Mouse (Mus musculus) forebrain, embryonic 11.5 days (tissue): ENCODE results near the gene Cmip. TPM values are rescaled to one million over a fixed set of nuclear protein-coding genes. Genes with fewer than 3 reads are reported as not detected.

Experiments used
- ATAC-seq: fragments of 200-750 bp; cut with Nextera tagmentation; replicated peaks from 2 replicates; pipeline ENCODE4 v1.8.0; 2017; ENCODE audit warnings: moderate TSS enrichment; ENCODE audit not compliant: low FRiP score
- DNase-seq: peaks from one replicate; pipeline ENCODE4 v3.0.0-alpha.2; 2017; ENCODE audit warnings: low spot score
- H3K27ac ChIP-seq: fragments of 300-500 bp; sonication (generic); 2 replicates; pipeline ENCODE4 v1.5.1; 2014; ENCODE audit warnings: low read depth, low read length
- H3K27me3 ChIP-seq: fragments of 300-500 bp; sonication (generic); 2 replicates; pipeline ENCODE4 v1.6.1; 2014; ENCODE audit warnings: mild to moderate bottlenecking, low read length, mixed read lengths; ENCODE audit not compliant: control insufficient read depth, insufficient read depth
- H3K36me3 ChIP-seq: fragments of 300-500 bp; sonication (generic); 2 replicates; pipeline ENCODE4 v1.6.1; 2014; ENCODE audit warnings: mild to moderate bottlenecking, low read length, moderate library complexity, mixed read lengths; ENCODE audit not compliant: control insufficient read depth, insufficient read depth
- H3K4me1 ChIP-seq: fragments of 300-500 bp; sonication (generic); replicated peaks from 2 replicates; pipeline ENCODE4 v1.6.1; 2014; ENCODE audit warnings: low read length, mixed read lengths; ENCODE audit not compliant: control insufficient read depth, insufficient read depth
- H3K4me2 ChIP-seq: fragments of 300-500 bp; sonication (generic); 2 replicates; pipeline ENCODE4 v1.6.1; 2014; ENCODE audit warnings: low read depth, mild to moderate bottlenecking, low read length, moderate library complexity, mixed read lengths; ENCODE audit not compliant: severe bottlenecking
- H3K4me3 ChIP-seq: fragments of 300-500 bp; sonication (generic); 2 replicates; pipeline ENCODE4 v1.5.1; 2014; ENCODE audit warnings: low read depth, low read length
- H3K9ac ChIP-seq: fragments of 300-500 bp; sonication (generic); 2 replicates; pipeline ENCODE4 v1.6.1; 2014; ENCODE audit warnings: low read length
- H3K9me3 ChIP-seq: fragments of 300-500 bp; sonication (generic); 2 replicates; pipeline ENCODE4 v1.6.1; 2016; ENCODE audit warnings: low read length, mixed read lengths; ENCODE audit not compliant: control insufficient read depth
- WGBS: fragments of 180-500 bp; shearing (Covaris S2); extraction: QIAGEN DNeasy Blood & Tissue Kit; methylation state at CpG from one replicate; pipeline ENCODE4 v1.1.7; 2014; 5-methylcytosine and 5-hydroxymethylcytosine counted together
- polyA plus RNA-seq: library from polyadenylated mRNA; unstranded; fragments of >200 nt; fragmentation: Nextera tagmentation; extraction: Ambion mirVana; gene quantifications from 2 replicates; pipeline ENCODE4 v1.2.1, GENCODE M21; 2014

The Cmip gene
- polyA plus RNA-seq, 1 experiment from 2014 or later = 30.5 TPM

DNA sequence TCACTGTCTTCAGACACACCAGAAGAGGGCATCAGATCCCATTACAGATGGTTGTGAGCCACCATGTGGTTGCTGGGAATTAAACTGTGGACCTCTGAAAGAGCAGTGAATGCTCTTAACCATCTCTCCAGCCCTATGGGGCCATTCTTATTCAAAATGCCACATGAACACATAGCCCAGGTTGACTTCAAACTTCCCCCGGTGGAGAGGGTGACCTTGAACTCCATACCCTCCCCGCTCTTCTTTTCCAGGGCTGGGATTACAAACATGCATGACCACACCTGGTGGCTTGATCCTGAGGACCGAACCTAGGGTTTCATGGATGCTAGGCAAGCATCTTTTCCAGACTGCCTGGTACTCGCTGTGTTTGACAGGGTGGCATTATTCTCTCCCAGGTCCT lies 20.3 kb upstream of the Cmip start:
- Histone ChIP-seq H3K36me3 (no peaks in the 10 kb centered on the region), H3K4me2 (no peak overlapping the region), H3K27ac (no peak overlapping the region), H3K9ac (no peak overlapping the region), H3K4me3 (no peak overlapping the region), H3K4me1 (no peaks in the 10 kb centered on the region), H3K27me3 (no peaks in the 10 kb centered on the region), H3K9me3 (no peaks in the 10 kb centered on the region)
- ATAC-seq (no peak), DNase-seq (no peak)
- WGBS = 88% methylated on average over 4 of the region's 4 CpGs

DNA sequence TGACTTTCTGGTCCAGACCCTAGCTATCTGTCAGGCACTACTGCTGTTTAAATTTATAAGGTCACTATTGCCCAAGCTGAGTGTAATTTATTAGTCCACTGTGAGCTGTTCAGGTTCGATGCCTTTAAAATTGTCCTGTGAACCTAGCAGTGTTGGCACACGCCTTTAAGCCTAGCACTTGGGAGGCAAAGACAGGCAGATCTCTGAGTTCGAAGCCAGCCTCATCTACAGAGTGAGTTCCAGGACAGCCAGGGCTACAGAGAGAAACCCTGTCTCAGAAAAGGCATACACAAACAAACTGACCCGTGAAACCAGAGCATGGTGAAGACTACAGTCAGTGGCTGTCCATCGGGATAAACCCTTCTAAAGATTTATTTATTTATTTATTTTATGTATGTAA lies 16.5 kb upstream of the Cmip start:
- Histone ChIP-seq H3K4me3 (no peak overlapping the region), H3K27me3 (no peaks in the 10 kb centered on the region), H3K27ac (no peak overlapping the region), H3K9ac (no peak overlapping the region), H3K36me3 (no peaks in the 10 kb centered on the region), H3K9me3 (no peaks in the 10 kb centered on the region), H3K4me2 (no peak overlapping the region), H3K4me1 (0 out of 2 replicates have a peak, but pooled peaks cover 2% of the 10 kb centered on the region)
- 93% methylated on average over 5 of the region's 5 CpGs for WGBS
- DNase-seq = no peak
- ATAC-seq = no peak

DNA sequence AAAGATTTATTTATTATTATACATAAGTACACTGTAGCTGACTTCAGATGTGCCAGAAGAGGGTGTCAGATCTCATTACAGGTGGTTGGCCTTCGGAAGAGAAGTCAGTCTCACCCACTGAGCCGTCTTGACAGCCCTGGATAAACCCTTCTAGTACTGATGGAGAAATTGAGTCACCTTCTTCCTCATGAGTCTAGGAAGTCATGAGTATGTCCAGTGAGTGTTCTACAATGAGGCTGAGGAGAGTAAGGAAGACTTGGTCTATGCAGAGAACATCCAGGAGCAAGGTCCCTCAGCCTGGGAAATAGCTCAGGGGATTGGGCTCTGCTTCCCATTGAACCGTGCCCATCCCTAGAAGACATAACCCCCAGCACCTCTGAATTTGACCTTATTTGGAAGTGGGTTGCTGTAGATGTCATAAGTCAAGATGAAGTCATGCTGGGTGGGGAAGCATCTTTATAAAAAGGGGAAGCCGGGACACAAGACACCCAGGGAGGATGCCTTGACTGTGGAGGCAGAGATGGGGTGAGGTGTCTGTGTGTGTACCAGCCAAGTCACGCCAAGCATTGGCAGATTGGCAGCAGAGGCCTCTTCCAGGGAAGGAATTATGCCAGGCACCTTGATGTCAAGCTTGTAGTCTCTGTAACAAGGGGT lies 15.9 kb upstream of the Cmip start:
- no peak for ATAC-seq
- Histone ChIP-seq H3K9ac (no peak overlapping the region), H3K27me3 (no peaks in the 10 kb centered on the region), H3K4me1 (0 out of 2 replicates have a peak, but pooled peaks cover 2% of the 10 kb centered on the region), H3K27ac (no peak overlapping the region), H3K9me3 (no peaks in the 10 kb centered on the region), H3K36me3 (no peaks in the 10 kb centered on the region), H3K4me2 (no peak overlapping the region), H3K4me3 (no peak overlapping the region)
- DNase-seq = no peak
- 80% methylated on average over 5 of the region's 5 CpGs for WGBS

DNA sequence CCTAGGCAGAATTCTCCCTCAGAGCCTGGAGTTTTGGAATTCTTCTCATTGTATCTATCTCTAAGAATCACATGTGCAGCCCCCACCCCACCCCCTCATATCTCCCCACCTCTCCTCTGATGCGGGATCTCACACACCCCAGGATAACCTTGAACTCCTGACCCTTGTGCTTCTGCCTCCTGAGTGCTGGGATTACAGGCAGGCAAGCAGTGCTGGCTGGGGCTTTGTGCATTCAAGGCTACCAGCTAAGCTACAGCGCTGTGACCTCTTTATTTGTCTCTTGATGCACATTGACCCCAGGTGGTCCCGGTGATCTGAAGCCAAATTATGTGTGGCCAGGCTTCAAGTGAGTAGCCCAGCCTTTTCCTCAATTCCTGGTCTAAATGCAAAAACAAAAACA lies 15.0 kb upstream of the Cmip start:
- H3K4me1 ChIP-seq = 0 out of 2 replicates have a peak, but pooled peaks cover 2% of the 10 kb centered on the region
- DNase-seq (no peak), ATAC-seq (no peak)
- H3K4me2 ChIP-seq = no peak overlapping the region
- 14% methylated on average over 3 of the region's 3 CpGs for WGBS
- H3K27me3 ChIP-seq = no peaks in the 10 kb centered on the region
- no peaks in the 10 kb centered on the region for H3K9me3 ChIP-seq
- no peak overlapping the region for H3K4me3 ChIP-seq
- no peaks in the 10 kb centered on the region for H3K36me3 ChIP-seq
- H3K27ac ChIP-seq = no peak overlapping the region
- H3K9ac ChIP-seq = no peak overlapping the region

DNA sequence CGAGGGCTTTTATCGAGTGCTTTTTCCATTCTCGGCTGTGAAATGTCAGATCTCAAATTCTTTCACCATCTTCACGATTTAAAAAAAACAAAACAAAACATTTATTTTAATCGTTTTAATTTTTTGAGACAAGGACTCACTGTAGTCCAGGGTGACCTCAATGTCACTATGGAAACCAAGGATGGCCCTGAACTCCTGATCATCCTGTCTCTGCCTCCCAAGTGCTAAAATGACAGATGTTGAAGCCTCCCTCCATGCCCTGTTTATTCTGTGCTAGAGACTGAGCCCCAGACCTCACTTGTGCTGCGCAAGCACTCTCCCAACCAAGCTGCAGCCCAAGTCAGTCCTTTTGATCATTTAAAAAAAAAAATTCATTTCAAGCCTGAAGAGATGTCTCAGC lies 14.6 kb upstream of the Cmip start:
- DNase-seq = no peak
- Histone ChIP-seq H3K9me3 (no peaks in the 10 kb centered on the region), H3K27ac (no peak overlapping the region), H3K4me2 (no peak overlapping the region), H3K4me1 (0 out of 2 replicates have a peak, but pooled peaks cover 2% of the 10 kb centered on the region), H3K27me3 (no peaks in the 10 kb centered on the region), H3K36me3 (no peaks in the 10 kb centered on the region), H3K9ac (no peak overlapping the region), H3K4me3 (no peak overlapping the region)
- no peak for ATAC-seq
- WGBS = 80% methylated on average over 6 of the region's 6 CpGs

DNA sequence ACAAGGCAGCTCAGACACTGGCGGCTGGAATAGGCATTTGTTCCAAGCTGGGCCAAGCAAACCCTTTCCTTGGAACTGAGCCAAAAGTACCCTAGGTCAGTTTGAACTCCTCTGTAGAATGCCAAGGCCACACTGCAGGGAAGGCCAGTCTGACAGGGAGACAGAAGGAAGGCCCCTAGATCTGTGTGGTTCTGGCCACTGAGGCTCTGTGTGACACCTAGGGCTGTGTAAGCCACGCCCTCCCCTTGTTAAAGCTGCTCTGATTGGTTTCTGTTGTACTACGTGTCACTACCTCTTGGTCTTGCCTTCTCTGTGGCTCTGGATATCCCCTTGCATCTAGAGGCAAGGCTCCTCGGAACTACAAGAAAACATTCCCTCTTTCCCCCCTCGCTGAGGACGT lies 12.3 kb upstream of the Cmip start:
- Histone ChIP-seq H3K9ac (no peak overlapping the region), H3K9me3 (no peaks in the 10 kb centered on the region), H3K4me2 (no peak overlapping the region), H3K27ac (no peak overlapping the region), H3K27me3 (no peaks in the 10 kb centered on the region), H3K36me3 (no peaks in the 10 kb centered on the region), H3K4me3 (no peak overlapping the region), H3K4me1 (0 out of 2 replicates have a peak, but pooled peaks cover 2% of the 10 kb centered on the region)
- WGBS = 47% methylated on average over 6 of the region's 6 CpGs
- DNase-seq (no peak), ATAC-seq (no peak)

DNA sequence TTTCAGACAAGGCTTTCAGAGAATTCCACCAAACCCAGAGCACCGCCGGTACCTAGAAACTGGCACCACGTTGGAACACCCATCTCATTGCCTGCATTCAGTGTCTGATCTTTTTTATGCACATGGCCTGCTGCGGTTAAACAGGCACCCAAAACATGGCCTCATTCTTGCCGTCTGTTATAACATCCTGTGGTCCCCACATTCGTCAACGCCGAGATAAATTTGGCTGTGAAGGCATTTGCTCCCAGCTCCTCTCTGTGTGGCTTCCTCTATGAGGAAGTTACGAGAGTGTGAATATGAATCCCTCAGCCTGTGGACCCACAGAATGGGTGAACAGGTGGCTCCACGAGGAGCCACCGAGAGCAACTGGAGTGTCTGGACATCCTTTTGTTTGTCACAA lies 8.5 kb upstream of the Cmip start:
- Histone ChIP-seq H3K4me2 (no peak overlapping the region), H3K4me3 (no peak overlapping the region), H3K36me3 (no peaks in the 10 kb centered on the region), H3K9ac (no peak overlapping the region), H3K4me1 (no peaks in the 10 kb centered on the region), H3K9me3 (no peaks in the 10 kb centered on the region), H3K27me3 (no peaks in the 10 kb centered on the region), H3K27ac (no peak overlapping the region)
- 90% methylated on average over 11 of the region's 11 CpGs for WGBS
- DNase-seq = no peak
- no peak for ATAC-seq

DNA sequence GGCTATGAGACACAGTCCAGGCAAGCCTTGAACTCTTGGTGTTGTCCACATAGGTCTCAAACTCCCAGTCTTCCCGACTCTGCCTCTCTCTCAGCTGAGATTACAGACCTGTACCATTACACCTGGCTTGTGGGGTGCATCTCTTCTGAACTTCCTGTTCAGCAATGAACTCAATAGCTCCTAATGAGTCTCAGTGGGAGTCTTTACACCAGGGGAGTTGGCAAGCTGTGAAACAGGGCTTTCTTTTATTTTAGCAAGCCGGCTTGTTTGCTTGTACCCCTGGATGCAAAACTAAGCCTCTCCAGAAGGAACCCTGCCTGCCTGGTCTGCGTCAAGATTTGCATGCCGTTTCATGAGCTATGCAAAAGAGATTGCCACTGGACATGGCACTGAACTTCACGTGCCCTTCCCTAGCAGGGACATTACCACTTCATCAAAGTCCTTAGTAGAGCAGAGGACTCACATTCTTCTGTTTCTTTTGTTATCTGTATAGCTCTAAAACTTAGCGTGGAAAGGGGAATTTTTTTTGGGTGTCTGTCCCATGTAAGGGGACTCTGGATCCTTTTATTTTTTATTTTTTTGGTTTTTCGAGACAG lies 5.7 kb upstream of the Cmip start:
- Histone ChIP-seq H3K36me3 (no peaks in the 10 kb centered on the region), H3K4me3 (no peak overlapping the region), H3K9ac (no peak overlapping the region), H3K9me3 (no peaks in the 10 kb centered on the region), H3K27ac (no peak overlapping the region), H3K4me2 (no peak overlapping the region), H3K27me3 (no peaks in the 10 kb centered on the region), H3K4me1 (no peaks in the 10 kb centered on the region)
- WGBS = 42% methylated on average over 7 of the region's 7 CpGs
- ATAC-seq = no peak
- no peak for DNase-seq

DNA sequence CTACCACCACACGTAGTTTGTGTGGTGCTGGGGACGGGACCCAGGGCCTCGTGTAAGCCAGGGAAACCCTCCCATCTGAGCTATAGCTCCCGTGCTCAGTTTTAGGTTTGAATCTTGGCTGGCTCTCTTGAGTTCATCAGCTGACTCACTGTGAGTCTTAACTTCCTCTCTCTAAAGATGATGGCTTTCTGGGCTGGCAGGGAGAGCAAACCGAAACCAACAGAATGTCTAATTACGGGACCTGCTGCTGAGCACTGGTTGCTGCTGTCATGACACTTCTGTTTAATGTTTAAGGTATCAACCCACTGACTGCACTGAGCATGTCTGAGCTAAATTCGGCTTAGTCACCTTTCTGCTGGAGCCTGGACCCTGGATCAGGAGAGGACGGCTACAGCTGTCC lies 4.2 kb upstream of the Cmip start:
- Histone ChIP-seq H3K27me3 (no peaks in the 10 kb centered on the region), H3K27ac (no peak overlapping the region), H3K9ac (no peak overlapping the region), H3K9me3 (no peaks in the 10 kb centered on the region), H3K4me3 (no peak overlapping the region), H3K36me3 (no peaks in the 10 kb centered on the region), H3K4me2 (no peak overlapping the region), H3K4me1 (no peaks in the 10 kb centered on the region)
- ATAC-seq (no peak), DNase-seq (no peak)
- WGBS = 94% methylated on average over 8 of the region's 8 CpGs
